Mouse (Mus musculus): ENCODE data around the gene Cdh4.

DNA sequence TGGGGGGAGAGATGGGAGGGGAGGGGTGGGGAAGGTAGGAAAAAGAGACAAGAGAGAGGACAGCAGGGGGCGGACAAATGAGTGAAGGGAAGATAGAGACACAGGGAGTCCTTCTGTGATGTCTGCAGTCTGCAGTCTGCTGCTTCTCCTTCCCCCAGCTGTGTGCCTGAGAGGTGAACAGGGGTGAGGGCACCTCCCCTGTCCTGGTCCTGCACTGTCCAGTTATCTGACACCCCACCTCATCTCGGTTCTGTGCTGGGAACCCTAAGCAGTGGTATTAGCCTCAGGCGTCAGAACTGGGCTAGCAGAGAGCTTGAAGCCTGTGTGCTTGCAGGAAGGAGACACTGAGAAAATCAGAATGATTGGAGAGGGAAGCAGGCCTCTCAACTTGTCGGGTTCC, 338.7 kb downstream of the Cdh4 start:
- TF ChIP-seq CTCF (IDR thresholded peaks at IDR 0.05; ENCODE audit: low read depth) = no peak
- TF ChIP-seq EP300 (IDR thresholded peaks at IDR 0.05; ENCODE audit: low read depth) = no peak
